Mouse (Mus musculus) heart, adult 2 months (tissue): ENCODE measurements at regions not wholly inside any gene's neighbourhood (a gene's known extent, or its start where the extent isn't known, plus 50 kb on each side); places are given as distances from the start of the nearest gene placed in this dataset.

Experiments
- CTCF ChIP-seq: fragments of 200-600 bp; IDR thresholded peaks from 2 replicates; pipeline ENCODE4 v1.8.1; 2022; ENCODE audit warnings: antibody characterized with exemption, mild to moderate bottlenecking, moderate library complexity
- POLR2A ChIP-seq: fragments of 200-500 bp; IDR thresholded peaks from 2 replicates; pipeline ENCODE4 v1.6.1; 2011; ENCODE audit warnings: mild to moderate bottlenecking, low read depth, low read length, control low read depth; ENCODE audit not compliant: insufficient read depth

DNA sequence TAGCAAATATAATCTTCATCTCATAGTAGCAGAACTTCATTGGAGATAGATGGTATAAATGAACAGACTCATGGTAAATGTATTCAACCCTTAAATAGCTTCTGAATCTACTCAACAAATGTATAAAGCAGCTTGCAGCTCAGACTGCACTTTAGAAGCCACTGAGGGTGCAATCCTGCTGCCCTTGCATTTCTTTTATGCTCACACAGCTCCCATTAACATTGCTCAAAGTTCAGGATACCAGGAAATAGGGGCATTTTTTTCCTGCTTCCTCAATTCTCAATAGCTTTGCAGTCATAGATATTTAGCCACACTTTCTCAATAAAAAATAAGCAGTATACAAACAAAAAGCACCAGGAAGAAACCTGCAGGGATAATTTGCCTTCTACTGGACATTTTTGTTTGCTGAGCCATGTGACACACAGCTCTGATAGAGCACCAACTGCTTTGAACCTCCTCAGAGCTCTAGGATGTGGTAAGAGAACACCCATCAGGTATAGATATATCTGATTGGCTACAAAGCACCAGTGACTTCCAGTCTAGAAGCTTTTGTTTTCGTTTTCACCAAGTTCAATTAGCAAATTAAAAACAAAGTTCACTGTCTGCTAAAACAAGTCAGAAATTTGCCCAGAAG lies 1012.5 kb upstream of the Ptprd start:
- TF ChIP-seq POLR2A (no peak), CTCF (no peak)
